Mouse (Mus musculus): Measurements from ENCODE around the gene Naa20.

DNA sequence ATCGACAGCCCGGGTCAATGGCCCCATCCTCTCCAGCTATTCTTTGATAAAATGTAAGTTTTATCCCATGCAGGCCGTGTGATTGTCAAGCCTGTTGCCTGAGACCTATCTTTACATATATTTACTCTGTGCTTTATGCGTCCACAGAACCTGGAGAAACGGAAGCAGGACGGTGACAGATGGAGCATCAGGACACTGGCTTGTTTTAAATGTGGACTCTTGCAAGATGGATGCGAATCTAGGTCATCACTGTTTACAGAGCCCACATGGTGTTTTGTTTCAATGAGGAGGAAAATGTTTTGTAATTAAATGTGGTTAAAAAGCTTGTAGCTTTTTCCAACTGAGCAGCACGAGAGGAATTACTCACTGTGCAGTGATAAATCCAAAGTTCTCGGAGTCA, 3.8 kb upstream of the Naa20 start:
- TF ChIP-seq CTCF (IDR thresholded peaks at IDR 0.05; ENCODE audit: low read depth, low read length) (no peak), POLR2A (IDR thresholded peaks at IDR 0.05; ENCODE audit: extremely low read depth, insufficient read depth, low read length) (no peak)

Data from liver, adult 2 months (tissue).